Mouse (Mus musculus) kidney, adult 2 months (tissue): ENCODE results near the gene Armc12. TPM values are rescaled to one million over a fixed set of nuclear protein-coding genes. Genes with fewer than 3 reads are reported as not detected.

Experiments
- DNase-seq: peaks from one replicate; pipeline ENCODE4 v3.0.0; 2021
- H3K27ac ChIP-seq: fragments of 200-500 bp; 2 replicates; pipeline ENCODE4 v1.5.1; 2012; ENCODE audit warnings: low read depth, low read length, control low read depth, inconsistent platforms; ENCODE audit not compliant: insufficient read depth
- H3K27me3 ChIP-seq: fragments of 200-500 bp; replicated peaks from 2 replicates; pipeline ENCODE4 v1.6.1; 2012; ENCODE audit warnings: mild to moderate bottlenecking, moderate library complexity, low read length, inconsistent platforms; ENCODE audit not compliant: control insufficient read depth, insufficient read depth
- H3K36me3 ChIP-seq: fragments of 200-500 bp; 2 replicates; pipeline ENCODE4 v1.6.1; 2012; ENCODE audit warnings: mild to moderate bottlenecking, moderate library complexity, low read length, inconsistent platforms; ENCODE audit not compliant: control insufficient read depth, insufficient read depth
- H3K4me1 ChIP-seq: fragments of 200-500 bp; 2 replicates; pipeline ENCODE4 v1.6.1; 2011; ENCODE audit warnings: low read length; ENCODE audit not compliant: control insufficient read depth, insufficient read depth
- H3K4me3 ChIP-seq: fragments of 200-500 bp; 2 replicates; pipeline ENCODE4 v1.5.1; 2011; ENCODE audit warnings: mild to moderate bottlenecking, low read depth, low read length, control low read depth; ENCODE audit not compliant: insufficient read depth
- CTCF ChIP-seq: fragments of 200-500 bp; conservative IDR thresholded peaks from 2 replicates; pipeline ENCODE4 v1.5.1; 2011; ENCODE audit warnings: low read depth, mild to moderate bottlenecking, control low read depth, low read length, moderate library complexity, mixed read lengths; ENCODE audit not compliant: insufficient read depth, insufficient read length
- POLR2A ChIP-seq: fragments of 200-500 bp; IDR thresholded peaks from one replicate; pipeline ENCODE4 v1.6.1; 2011; ENCODE audit warnings: low read depth, low read length, control low read depth
- WGBS: fragments of 180-500 bp; shearing (Covaris S2); methylation state at CpG from one replicate; pipeline ENCODE4 v1.1.7; 2018; 5-methylcytosine and 5-hydroxymethylcytosine counted together
- polyA plus RNA-seq: library from polyadenylated mRNA; depleted of rRNA; stranded (reverse); fragments of >200 nt; gene quantifications from 2 replicates; pipeline ENCODE4 v1.2.3, GENCODE M21; 2012

Armc12 gene
- polyA plus RNA-seq, 1 experiment: not detected

DNA sequence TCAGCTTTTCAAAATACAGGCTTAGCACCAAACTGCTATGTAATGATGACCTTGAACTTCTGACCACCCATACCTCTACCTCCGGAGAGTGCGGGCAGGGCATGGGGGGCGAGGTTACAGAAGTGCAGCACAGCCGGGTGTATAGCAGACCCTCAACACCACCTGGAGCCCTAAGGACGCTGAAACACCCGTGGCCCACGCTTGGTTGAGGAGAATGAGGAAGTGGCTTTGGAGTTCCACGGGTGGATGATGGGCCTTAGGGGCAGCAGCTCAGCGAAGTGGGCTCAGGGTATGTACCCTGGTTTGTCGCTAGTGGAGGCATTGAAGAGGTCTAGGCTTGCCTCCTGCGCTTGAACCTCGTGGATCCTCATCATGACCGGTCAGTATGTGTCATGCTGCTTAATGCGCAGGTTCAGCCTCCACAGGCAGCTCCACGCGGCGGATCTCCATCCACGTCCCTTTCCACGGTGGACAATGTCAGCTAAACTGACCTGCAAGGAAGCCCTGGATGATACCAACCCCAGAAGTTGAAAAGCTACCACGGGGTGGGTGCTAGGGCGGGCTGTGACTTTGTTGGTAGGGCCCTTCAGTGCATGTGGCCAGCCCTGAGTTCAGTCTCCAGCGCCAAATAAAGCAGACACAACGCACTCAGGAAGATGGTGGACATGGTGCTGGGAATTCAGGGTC is 6.5 kb upstream of the Armc12 start:
- Histone ChIP-seq H3K4me3 (peak overlapping the region; percentile 10; the same call in 1 of the 2 replicates), H3K27me3 (no peaks in the 10 kb centered on the region), H3K27ac (peak overlapping the region; percentile 63; the same call in 1 of the 2 replicates), H3K4me1 (peaks cover 20% of the 10 kb centered on the region), H3K36me3 (no peaks in the 10 kb centered on the region)
- TF ChIP-seq POLR2A (no peak), CTCF (no peak)
- 86% methylated on average over 23 of the region's 23 CpGs for WGBS
- DNase-seq: peak; percentile 20

DNA sequence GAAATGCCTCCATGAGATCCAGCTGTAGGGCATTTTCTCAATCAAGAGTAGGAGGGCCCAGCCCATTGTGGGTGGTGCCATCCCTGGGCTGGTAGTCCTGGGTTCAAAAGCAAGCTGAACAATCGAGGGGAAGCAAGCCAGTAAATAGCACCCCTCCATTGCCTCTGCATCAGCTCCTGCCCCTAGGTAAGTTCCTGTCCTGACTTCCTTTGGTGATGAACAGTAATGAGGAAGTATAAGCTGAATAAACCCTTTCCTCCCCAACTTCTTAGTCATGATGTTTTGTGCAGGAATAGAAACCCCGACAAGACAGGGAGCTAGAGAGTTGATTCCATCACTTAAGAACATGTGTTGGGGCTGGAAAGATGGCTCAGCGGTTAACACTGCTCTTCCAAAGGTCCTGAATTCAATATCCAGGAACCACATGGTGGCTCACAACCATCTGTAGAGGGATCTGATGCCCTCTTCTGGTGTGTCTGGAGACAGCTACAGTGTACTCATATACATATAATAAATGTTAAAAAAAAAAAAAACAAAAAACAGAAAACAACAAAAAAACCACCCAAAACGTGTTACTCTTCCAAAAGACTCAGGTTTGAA is 5.7 kb upstream of the Armc12 start:
- TF ChIP-seq POLR2A: no peak
- no peak for TF ChIP-seq CTCF
- no peak overlapping the region for H3K27ac ChIP-seq
- peaks cover 18% of the 10 kb centered on the region; the same call in 1 of the 2 replicates for H3K4me1 ChIP-seq
- no peak overlapping the region for H3K4me3 ChIP-seq
- 79% methylated on average over 4 of the region's 4 CpGs for WGBS
- peak; percentile 14 for DNase-seq
- no peaks in the 10 kb centered on the region for H3K36me3 ChIP-seq
- no peaks in the 10 kb centered on the region for H3K27me3 ChIP-seq

DNA sequence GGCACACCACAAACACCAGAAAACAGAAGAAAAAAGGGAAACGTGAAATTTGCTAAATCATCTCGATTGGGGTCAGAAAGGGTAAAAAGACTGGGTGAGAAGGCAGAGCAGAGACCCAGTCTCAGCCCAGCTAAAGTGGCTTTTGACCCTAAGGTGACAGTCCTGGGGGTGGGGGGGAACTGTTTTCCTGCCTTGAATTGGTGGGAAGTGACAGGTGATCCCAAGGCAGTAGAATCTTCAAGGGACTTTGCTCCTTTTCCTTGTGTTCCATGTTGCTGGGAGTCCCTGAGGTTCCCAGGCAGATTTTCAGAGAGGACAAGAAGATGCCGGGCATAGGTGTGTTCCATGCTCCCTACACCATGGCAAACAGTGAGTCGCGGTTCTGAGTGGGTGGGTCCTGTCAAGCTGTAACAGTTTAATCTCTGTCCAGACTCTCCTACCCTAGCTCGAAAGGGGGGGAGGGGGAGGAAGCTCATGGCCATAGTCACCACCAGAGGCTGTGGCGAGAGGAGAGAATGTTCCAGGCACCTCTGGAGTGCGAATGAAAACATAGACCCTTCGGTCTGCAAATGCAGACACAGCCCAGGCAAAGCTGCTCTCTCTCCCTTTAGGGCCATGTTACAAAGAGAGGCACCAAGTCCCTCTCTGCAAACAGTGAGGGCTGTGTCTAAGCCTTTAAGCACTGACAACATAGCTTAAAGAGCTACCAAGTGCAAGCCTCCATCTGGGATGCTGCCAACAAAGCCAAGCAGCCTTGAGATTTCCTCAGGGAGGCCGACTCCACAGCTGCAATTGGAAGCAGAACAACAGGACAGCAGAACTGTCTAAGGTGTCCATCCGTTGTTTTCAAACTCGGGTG is 3.2 kb upstream of the Armc12 start:
- TF ChIP-seq CTCF (no peak), POLR2A (no peak)
- H3K27ac ChIP-seq: no peak overlapping the region
- no peaks in the 10 kb centered on the region for H3K36me3 ChIP-seq
- no peaks in the 10 kb centered on the region for H3K27me3 ChIP-seq
- DNase-seq: peak; percentile 46
- H3K4me3 ChIP-seq: no peak overlapping the region; the same call in 1 of the 2 replicates
- peaks cover 13% of the 10 kb centered on the region; the same call in 1 of the 2 replicates for H3K4me1 ChIP-seq
- 33% methylated on average over 12 of the region's 12 CpGs for WGBS

DNA sequence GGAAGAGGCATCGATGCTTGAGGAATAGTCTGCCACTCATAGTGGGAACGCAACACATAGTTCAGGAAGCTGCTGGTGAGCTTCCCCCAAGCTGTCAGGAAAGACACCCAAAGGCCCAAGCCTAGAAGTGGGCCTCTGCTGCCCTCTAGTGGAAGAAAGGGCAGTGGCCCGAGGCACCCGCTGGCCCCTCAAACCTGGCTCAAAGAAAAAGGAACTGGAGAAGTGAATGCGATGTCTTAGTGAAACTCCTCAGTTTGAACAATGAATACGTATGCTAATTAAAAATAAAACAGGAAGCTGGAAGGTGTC is 2.6 kb upstream of the Armc12 start:
- Histone ChIP-seq H3K27ac (no peak overlapping the region), H3K36me3 (no peaks in the 10 kb centered on the region), H3K4me1 (peaks cover 13% of the 10 kb centered on the region; the same call in 1 of the 2 replicates), H3K4me3 (no peak overlapping the region), H3K27me3 (no peaks in the 10 kb centered on the region)
- DNase-seq: peak; percentile 88
- peak; percentile 96 for TF ChIP-seq CTCF
- no peak for TF ChIP-seq POLR2A
- 2% methylated on average over 6 of the region's 6 CpGs for WGBS

DNA sequence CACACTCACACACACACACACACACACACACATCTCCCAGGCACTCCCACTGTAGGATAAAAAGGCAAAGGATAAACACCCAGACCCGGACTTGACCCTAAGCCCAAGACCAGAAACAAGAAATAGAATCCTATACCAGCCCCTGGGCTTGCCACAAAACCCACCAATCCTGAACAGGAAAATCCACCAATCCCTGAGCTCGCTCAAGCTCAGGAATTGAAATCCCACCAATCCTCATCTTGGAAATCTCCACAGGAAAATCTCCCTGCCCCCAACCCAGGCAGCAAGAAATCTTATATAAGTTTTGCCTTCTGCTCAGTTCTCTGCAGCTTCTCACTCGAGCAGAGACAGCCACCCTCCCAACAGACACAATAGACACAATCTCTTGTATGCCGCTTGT is 1.5 kb upstream of the Armc12 start:
- Histone ChIP-seq H3K4me1 (peaks cover 13% of the 10 kb centered on the region; the same call in 1 of the 2 replicates), H3K36me3 (no peaks in the 10 kb centered on the region), H3K27me3 (no peaks in the 10 kb centered on the region), H3K4me3 (no peak overlapping the region), H3K27ac (no peak overlapping the region)
- no peak for TF ChIP-seq POLR2A
- TF ChIP-seq CTCF: no peak
- DNase-seq: no peak
- 69% methylated on average over 4 of the region's 4 CpGs for WGBS

DNA sequence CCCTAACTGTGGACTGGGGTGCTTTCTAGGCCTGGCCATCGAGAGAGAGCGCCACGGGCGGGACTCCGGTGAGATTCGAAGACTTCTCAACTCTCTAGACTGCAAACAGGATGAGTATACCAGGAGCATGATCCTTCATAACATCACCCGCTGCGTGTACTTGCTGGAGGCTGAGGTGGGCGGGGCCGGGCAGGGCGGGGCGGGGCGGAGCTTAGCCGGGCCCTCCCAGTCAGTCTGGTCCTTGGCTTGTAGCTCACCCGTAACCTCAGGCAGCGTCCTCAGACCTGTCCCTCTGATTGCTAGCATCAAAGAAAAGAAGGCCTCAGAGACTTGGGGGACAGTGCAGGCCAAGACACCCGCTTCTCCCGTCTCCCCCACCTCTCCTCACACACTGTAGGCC is 1.3 kb downstream of the Armc12 start:
- Histone ChIP-seq H3K27me3 (no peaks in the 10 kb centered on the region), H3K4me3 (no peak overlapping the region), H3K27ac (no peak overlapping the region), H3K36me3 (no peaks in the 10 kb centered on the region), H3K4me1 (peaks cover 12% of the 10 kb centered on the region; the same call in 1 of the 2 replicates)
- DNase-seq: no peak
- 18% methylated on average over 18 of the region's 18 CpGs for WGBS
- no peak for TF ChIP-seq CTCF
- no peak for TF ChIP-seq POLR2A

DNA sequence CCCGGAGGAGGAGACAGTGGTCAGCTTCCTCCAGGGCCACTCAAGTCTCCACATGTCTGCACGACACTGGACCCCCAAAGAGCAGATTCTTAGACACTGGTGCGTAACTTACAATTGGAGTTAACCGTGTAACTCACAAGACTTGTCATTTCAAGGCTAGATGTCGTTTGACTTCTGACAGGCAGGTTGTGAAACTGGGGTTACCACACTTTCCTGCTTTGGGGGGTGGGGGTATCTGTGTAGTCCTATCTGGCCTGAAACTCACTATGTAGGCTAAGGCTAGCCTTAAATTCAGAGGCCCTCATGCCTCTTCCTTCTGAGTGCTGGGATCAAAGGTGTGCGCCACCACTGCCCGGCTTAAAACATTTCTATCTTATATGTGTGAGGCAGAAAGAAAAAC is 2.0 kb downstream of the Armc12 start:
- WGBS: 86% methylated on average over 7 of the region's 7 CpGs
- Histone ChIP-seq H3K36me3 (no peaks in the 10 kb centered on the region), H3K4me1 (peaks cover 7% of the 10 kb centered on the region; the same call in 1 of the 2 replicates), H3K27me3 (no peaks in the 10 kb centered on the region), H3K27ac (no peak overlapping the region), H3K4me3 (no peak overlapping the region)
- DNase-seq: no peak
- TF ChIP-seq POLR2A (no peak), CTCF (no peak)
